Mouse (Mus musculus) midbrain, embryonic 12.5 days (tissue): ENCODE data around the gene Cops3. TPM values are rescaled to one million over a fixed set of nuclear protein-coding genes. Genes with fewer than 3 reads are reported as not detected.

ENCODE experiments used
- ATAC-seq: fragments of 200-750 bp; cut with Nextera tagmentation; 2 replicates; pipeline ENCODE4 v1.8.0; 2017; ENCODE audit warnings: low read depth, moderate TSS enrichment, moderate library complexity; ENCODE audit not compliant: low FRiP score
- H3K27ac ChIP-seq: fragments of 300-500 bp; sonication (generic); replicated peaks from 2 replicates; pipeline ENCODE4 v1.5.1; 2016; ENCODE audit warnings: mild to moderate bottlenecking
- H3K27me3 ChIP-seq: fragments of 300-500 bp; sonication (generic); 2 replicates; pipeline ENCODE4 v1.6.1; 2016; ENCODE audit warnings: mild to moderate bottlenecking
- H3K36me3 ChIP-seq: fragments of 300-500 bp; sonication (generic); 2 replicates; pipeline ENCODE4 v1.6.1; 2016
- H3K4me1 ChIP-seq: fragments of 300-500 bp; sonication (generic); 2 replicates; pipeline ENCODE4 v1.6.1; 2016
- H3K4me2 ChIP-seq: fragments of 300-500 bp; sonication (generic); replicated peaks from 2 replicates; pipeline ENCODE4 v1.6.1; 2016; ENCODE audit warnings: mild to moderate bottlenecking, moderate library complexity
- H3K4me3 ChIP-seq: fragments of 300-500 bp; sonication (generic); 2 replicates; pipeline ENCODE4 v1.5.1; 2016; ENCODE audit warnings: mild to moderate bottlenecking
- H3K9ac ChIP-seq: fragments of 300-500 bp; sonication (generic); replicated peaks from 2 replicates; pipeline ENCODE4 v1.6.1; 2016; ENCODE audit warnings: mild to moderate bottlenecking, moderate library complexity
- H3K9me3 ChIP-seq: fragments of 300-500 bp; sonication (generic); 2 replicates; pipeline ENCODE4 v1.6.1; 2016; ENCODE audit warnings: mild to moderate bottlenecking
- WGBS: fragments of 180-500 bp; shearing (Covaris S2); methylation state at CpG from one replicate; pipeline ENCODE4 v1.1.7; 2016; 5-methylcytosine and 5-hydroxymethylcytosine counted together
- polyA plus RNA-seq: library from polyadenylated mRNA; unstranded; fragments of >200 nt; fragmentation: Nextera tagmentation; extraction: Ambion mirVana; gene quantifications from 2 replicates; pipeline ENCODE4 v1.2.1, GENCODE M21; 2016

Cops3 gene
- polyA plus RNA-seq, 1 experiment from 2014 or later, result 222 TPM

- no peak overlapping the region for H3K4me3 ChIP-seq
- H3K36me3 ChIP-seq, result peaks cover 97% of the 10 kb centered on the region
- no peaks in the 10 kb centered on the region for H3K9me3 ChIP-seq
- H3K27ac ChIP-seq, result no peak overlapping the region
- no peaks in the 10 kb centered on the region for H3K27me3 ChIP-seq
- WGBS, result 96% methylated on average over 4 of the region's 4 CpGs
- H3K9ac ChIP-seq, result no peak overlapping the region
- H3K4me1 ChIP-seq, result no peaks in the 10 kb centered on the region
- H3K4me2 ChIP-seq, result no peak overlapping the region
- no peak for ATAC-seq
Observed at GRCm38 (mm10) chr11:59772902-59773301, 66.7 kb downstream of the Cops3 start.

DNA sequence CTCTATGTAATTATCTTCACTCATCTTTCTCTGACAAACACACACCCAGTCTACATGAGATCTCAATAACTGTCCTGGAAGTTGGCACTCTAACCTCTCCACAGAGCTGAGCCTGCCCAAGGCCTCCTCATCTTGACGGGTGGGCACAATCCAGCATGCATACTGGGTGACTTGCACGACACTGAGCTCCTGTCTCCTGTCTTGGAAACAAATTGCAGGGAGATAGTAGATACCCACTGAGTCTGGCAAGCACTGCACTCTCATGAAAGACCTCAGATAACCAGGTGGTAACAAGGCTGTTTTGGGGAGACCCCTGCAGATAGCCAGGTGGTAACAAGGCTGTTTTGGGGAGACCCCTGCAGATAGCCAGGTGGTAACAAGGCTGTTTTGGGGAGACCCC is 67.3 kb downstream of the Cops3 start:
- Histone ChIP-seq H3K27me3 (no peaks in the 10 kb centered on the region), H3K27ac (no peak overlapping the region), H3K9ac (no peak overlapping the region), H3K36me3 (peaks cover 99% of the 10 kb centered on the region), H3K4me2 (no peak overlapping the region), H3K9me3 (no peaks in the 10 kb centered on the region), H3K4me1 (no peaks in the 10 kb centered on the region), H3K4me3 (no peak overlapping the region)
- ATAC-seq, result no peak
- WGBS, result 91% methylated on average over 2 of the region's 2 CpGs

DNA sequence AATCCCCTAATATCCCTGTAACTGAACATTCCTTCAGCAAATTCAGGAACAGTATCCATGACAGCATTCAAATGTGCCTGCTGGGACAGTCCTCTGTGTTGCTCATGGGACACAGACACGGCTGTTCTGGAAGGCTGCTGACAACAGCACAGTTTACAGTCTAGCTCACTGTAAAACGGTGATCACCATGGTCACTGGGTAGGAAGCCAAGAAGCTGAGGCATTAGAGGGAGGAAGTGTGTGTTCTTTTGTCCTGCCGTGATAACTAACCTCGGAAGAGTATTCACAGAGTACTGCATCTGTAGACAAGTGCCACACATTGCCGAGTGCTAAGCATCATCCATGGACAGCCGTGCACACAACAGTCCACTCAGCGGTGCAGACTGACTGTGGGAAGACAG is 68.9 kb downstream of the Cops3 start:
- ATAC-seq, result no peak
- Histone ChIP-seq H3K4me1 (no peaks in the 10 kb centered on the region), H3K9me3 (no peaks in the 10 kb centered on the region), H3K4me3 (no peak overlapping the region), H3K27me3 (no peaks in the 10 kb centered on the region), H3K4me2 (no peak overlapping the region), H3K36me3 (peaks cover 98% of the 10 kb centered on the region), H3K27ac (no peak overlapping the region), H3K9ac (no peak overlapping the region)
- 92% methylated on average over 7 of the region's 7 CpGs for WGBS

DNA sequence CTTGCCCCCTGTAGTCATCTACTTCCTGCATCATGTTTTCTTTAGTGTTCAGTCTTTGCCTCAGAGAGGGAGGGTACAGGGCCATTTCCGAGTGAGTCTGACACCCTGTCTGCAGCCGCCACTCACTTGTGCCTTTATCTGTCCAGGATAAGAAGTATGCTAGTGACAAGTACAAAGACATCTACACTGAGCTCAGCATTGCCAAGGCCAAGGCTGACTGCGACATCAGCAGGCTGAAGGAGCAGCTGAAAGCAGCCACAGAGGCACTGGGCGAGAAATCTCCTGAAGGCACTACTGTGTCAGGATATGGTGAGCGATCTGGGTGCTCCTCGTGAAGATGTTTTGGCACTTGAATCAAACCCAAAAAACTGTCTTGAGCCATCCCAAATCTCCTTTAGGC is 69.9 kb downstream of the Cops3 start:
- H3K4me3 ChIP-seq, result no peak overlapping the region
- H3K9me3 ChIP-seq, result no peaks in the 10 kb centered on the region
- H3K27me3 ChIP-seq, result no peaks in the 10 kb centered on the region
- no peak for ATAC-seq
- H3K9ac ChIP-seq, result no peak overlapping the region
- peaks cover 98% of the 10 kb centered on the region for H3K36me3 ChIP-seq
- no peak overlapping the region for H3K27ac ChIP-seq
- no peaks in the 10 kb centered on the region for H3K4me1 ChIP-seq
- WGBS, result 92% methylated on average over 6 of the region's 6 CpGs
- H3K4me2 ChIP-seq, result no peak overlapping the region

GRCm38 (mm10) chr11:59769307-59769706 is 70.3 kb downstream of the Cops3 start:
- no peaks in the 10 kb centered on the region for H3K9me3 ChIP-seq
- 89% methylated on average over 2 of the region's 2 CpGs for WGBS
- no peaks in the 10 kb centered on the region for H3K4me1 ChIP-seq
- no peak overlapping the region for H3K4me3 ChIP-seq
- no peak for ATAC-seq
- no peaks in the 10 kb centered on the region for H3K27me3 ChIP-seq
- H3K4me2 ChIP-seq, result no peak overlapping the region
- H3K27ac ChIP-seq, result no peak overlapping the region
- peaks cover 98% of the 10 kb centered on the region for H3K36me3 ChIP-seq
- no peak overlapping the region for H3K9ac ChIP-seq

Other genes starting within 250 kb of the Cops3 start
- not detected in 2 replicates for gene Olfr223, start 246.5 kb downstream of the Cops3 start, polyA plus RNA-seq
- 73.0 and 75.6 TPM in 2 replicates for gene Mprip, start 178.5 kb downstream of the Cops3 start, polyA plus RNA-seq
- gene Pld6, start 52.2 kb downstream of the Cops3 start, polyA plus RNA-seq, result 1.8 and 2.0 TPM in 2 replicates
- 35.7 and 37.4 TPM in 2 replicates for gene Flcn, start 29.8 kb downstream of the Cops3 start, polyA plus RNA-seq
- gene Nt5m, start 391 bp downstream of the Cops3 start, polyA plus RNA-seq, result 43.0 and 47.6 TPM in 2 replicates
- 39.4 and 41.5 TPM in 2 replicates for gene Med9, start 108.4 kb upstream of the Cops3 start, polyA plus RNA-seq
- gene Rasd1, start 125.1 kb upstream of the Cops3 start, polyA plus RNA-seq, result 0.84 and 1.9 TPM in 2 replicates
- 7.5 and 8.0 TPM in 2 replicates for gene Pemt, start 206.7 kb upstream of the Cops3 start, polyA plus RNA-seq